Mouse (Mus musculus) testis, adult 2 months (tissue): ENCODE measurements around the gene Stat6. TPM values are rescaled to one million over a fixed set of nuclear protein-coding genes. Genes with fewer than 3 reads are reported as not detected.

Source experiments
- H3K27ac ChIP-seq: fragments of 200-500 bp; 2 replicates; pipeline ENCODE4 v1.5.1; 2012; ENCODE audit warnings: low read depth, low read length; ENCODE audit not compliant: control insufficient read depth, insufficient read depth
- H3K27me3 ChIP-seq: fragments of 200-500 bp; 2 replicates; pipeline ENCODE4 v1.6.1; 2012; ENCODE audit warnings: mild to moderate bottlenecking, low read length, moderate library complexity; ENCODE audit not compliant: control insufficient read depth, insufficient read depth
- H3K36me3 ChIP-seq: fragments of 200-500 bp; 2 replicates; pipeline ENCODE4 v1.6.1; 2012; ENCODE audit warnings: mild to moderate bottlenecking, low read length; ENCODE audit not compliant: control insufficient read depth, insufficient read depth
- H3K4me1 ChIP-seq: fragments of 200-500 bp; 2 replicates; pipeline ENCODE4 v1.6.1; 2012; ENCODE audit warnings: low read length; ENCODE audit not compliant: control insufficient read depth, insufficient read depth
- H3K4me3 ChIP-seq: fragments of 200-500 bp; 2 replicates; pipeline ENCODE4 v1.5.1; 2012; ENCODE audit warnings: low read depth, mild to moderate bottlenecking, low read length, moderate library complexity, mixed read lengths; ENCODE audit not compliant: control insufficient read depth
- CTCF ChIP-seq: fragments of 200-500 bp; IDR thresholded peaks from 2 replicates; pipeline ENCODE4 v1.5.1; 2012; ENCODE audit warnings: low read depth, mild to moderate bottlenecking, inconsistent platforms, low read length, moderate library complexity; ENCODE audit not compliant: control insufficient read depth, insufficient read depth, insufficient replicate concordance
- POLR2A ChIP-seq: fragments of 200-500 bp; IDR thresholded peaks from 2 replicates; pipeline ENCODE4 v1.6.1; 2012; ENCODE audit warnings: low read depth, mild to moderate bottlenecking, inconsistent platforms, low read length, moderate library complexity; ENCODE audit not compliant: control insufficient read depth
- polyA plus RNA-seq: library from polyadenylated mRNA; depleted of rRNA; stranded (reverse); fragments of >200 nt; gene quantifications from 2 replicates; pipeline ENCODE4 v1.2.3, GENCODE M21; 2012; rRNA removed

Stat6 gene
- polyA plus RNA-seq, 1 experiment, result 3.9 TPM

GRCm38 (mm10) chr10:127698966-127699365 is 56.2 kb downstream of the Stat6 start:
- no peaks in the 10 kb centered on the region for H3K36me3 ChIP-seq
- no peaks in the 10 kb centered on the region for H3K4me1 ChIP-seq
- H3K4me3 ChIP-seq, result no peak overlapping the region
- H3K27me3 ChIP-seq, result no peaks in the 10 kb centered on the region
- TF ChIP-seq CTCF (no peak), POLR2A (no peak)
- no peak overlapping the region for H3K27ac ChIP-seq

- Histone ChIP-seq H3K4me3 (no peak overlapping the region), H3K36me3 (no peaks in the 10 kb centered on the region), H3K27ac (no peak overlapping the region), H3K27me3 (no peaks in the 10 kb centered on the region), H3K4me1 (no peaks in the 10 kb centered on the region)
- no peak for TF ChIP-seq CTCF
- TF ChIP-seq POLR2A, result no peak
These were observed 60.5 kb downstream of the Stat6 start for GRCm38 (mm10) chr10:127703299-127703698.

- H3K4me3 ChIP-seq, result no peak overlapping the region
- no peak overlapping the region for H3K27ac ChIP-seq
- H3K27me3 ChIP-seq, result no peaks in the 10 kb centered on the region
- no peaks in the 10 kb centered on the region for H3K4me1 ChIP-seq
- H3K36me3 ChIP-seq, result no peaks in the 10 kb centered on the region
- TF ChIP-seq POLR2A, result no peak
These were observed 61.5 kb downstream of the Stat6 start for GRCm38 (mm10) chr10:127704293-127704692.

GRCm38 (mm10) chr10:127704766-127705220 is 62.0 kb downstream of the Stat6 start, which contains the start of gene Myo1a:
Gene Myo1a, plus strand, starts transcription at chr10:127705170.
- Histone ChIP-seq H3K27me3 (no peaks in the 10 kb centered on the region), H3K4me3 (no peak within 1 kb of the TSS), H3K36me3 (no peaks in the 10 kb centered on the region), H3K4me1 (no peaks in the 10 kb centered on the region), H3K27ac (no peak within 1 kb of the TSS)
- TF ChIP-seq POLR2A, result no peak
- peak; percentile 57; the same call in 1 of the 2 replicates for TF ChIP-seq CTCF

GRCm38 (mm10) chr10:127705783-127706182 is 63.0 kb downstream of the Stat6 start:
- Histone ChIP-seq H3K4me1 (no peaks in the 10 kb centered on the region), H3K36me3 (no peaks in the 10 kb centered on the region; the same call in 1 of the 2 replicates), H3K27me3 (no peaks in the 10 kb centered on the region), H3K27ac (no peak overlapping the region), H3K4me3 (no peak overlapping the region)
- TF ChIP-seq POLR2A (no peak), CTCF (no peak)

- Histone ChIP-seq H3K27me3 (no peaks in the 10 kb centered on the region), H3K27ac (no peak overlapping the region), H3K36me3 (no peaks in the 10 kb centered on the region; the same call in 1 of the 2 replicates), H3K4me1 (no peaks in the 10 kb centered on the region; the same call in 1 of the 2 replicates), H3K4me3 (no peak overlapping the region)
- TF ChIP-seq CTCF, result no peak
- TF ChIP-seq POLR2A, result no peak
These were observed 64.9 kb downstream of the Stat6 start for GRCm38 (mm10) chr10:127707721-127708120.

- Histone ChIP-seq H3K27ac (no peak overlapping the region), H3K36me3 (no peaks in the 10 kb centered on the region; the same call in 1 of the 2 replicates), H3K27me3 (no peaks in the 10 kb centered on the region), H3K4me1 (peaks cover 2% of the 10 kb centered on the region; the same call in 1 of the 2 replicates), H3K4me3 (no peak overlapping the region)
- TF ChIP-seq POLR2A (no peak), CTCF (no peak)
These were observed 66.1 kb downstream of the Stat6 start for GRCm38 (mm10) chr10:127708850-127709370.

- Histone ChIP-seq H3K27me3 (no peaks in the 10 kb centered on the region), H3K4me1 (peaks cover 8% of the 10 kb centered on the region), H3K27ac (no peak overlapping the region), H3K36me3 (no peaks in the 10 kb centered on the region; the same call in 1 of the 2 replicates), H3K4me3 (no peak overlapping the region)
- TF ChIP-seq POLR2A (no peak), CTCF (no peak)
These were observed 67.5 kb downstream of the Stat6 start for GRCm38 (mm10) chr10:127710331-127710730.

Other genes starting within 250 kb of the Stat6 start
- gene Stac3, start 141.3 kb upstream of the Stat6 start, polyA plus RNA-seq, result 0.97 and 1.0 TPM in 2 replicates
- gene Ndufa4l2, start 128.0 kb upstream of the Stat6 start, polyA plus RNA-seq, result 65.0 and 74.9 TPM in 2 replicates
- 12.7 and 16.7 TPM in 2 replicates for gene Shmt2, start 120.5 kb upstream of the Stat6 start, polyA plus RNA-seq
- gene Nxph4, start 108.4 kb upstream of the Stat6 start, polyA plus RNA-seq, result 0.36 and 0.51 TPM in 2 replicates
- gene Lrp1, start 21.8 kb upstream of the Stat6 start, polyA plus RNA-seq, result 20.8 and 25.9 TPM in 2 replicates
- gene Nemp1, start 23.9 kb downstream of the Stat6 start, polyA plus RNA-seq, result 46.8 and 58.1 TPM in 2 replicates
- 24.6 and 26.2 TPM in 2 replicates for gene Nab2, start 25.6 kb downstream of the Stat6 start, polyA plus RNA-seq
- 18.5 and 19.1 TPM in 2 replicates for gene Myo1a, start 62.2 kb downstream of the Stat6 start, polyA plus RNA-seq
- not detected in 2 replicates for gene Tac2, start 81.5 kb downstream of the Stat6 start, polyA plus RNA-seq
- gene Zbtb39, start 96.6 kb downstream of the Stat6 start, polyA plus RNA-seq, result 3.8 and 4.4 TPM in 2 replicates
- 0.37 and 0.57 TPM in 2 replicates for gene Gpr182, start 108.7 kb downstream of the Stat6 start, polyA plus RNA-seq
- gene Rdh1, start 116.7 kb downstream of the Stat6 start, polyA plus RNA-seq, result 0.07 TPM in 2 replicates
- gene Rdh16f1, start 116.8 kb downstream of the Stat6 start, polyA plus RNA-seq, result not detected in 2 replicates
- 0.11 and 0.23 TPM in 2 replicates for gene Rdh9, start 133.4 kb downstream of the Stat6 start, polyA plus RNA-seq
- 0.04 TPM in 2 replicates for gene Rdh16, start 158.2 kb downstream of the Stat6 start, polyA plus RNA-seq
- not detected in 2 replicates for gene Rdh19, start 206.9 kb downstream of the Stat6 start, polyA plus RNA-seq
- gene Rdh16f2, start 223.5 kb downstream of the Stat6 start, polyA plus RNA-seq, result 0.23 and 0.26 TPM in 2 replicates
- not detected in 2 replicates for gene Rdh7, start 245.8 kb downstream of the Stat6 start, polyA plus RNA-seq